Mouse (Mus musculus): ENCODE results near the gene Cdon.

DNA sequence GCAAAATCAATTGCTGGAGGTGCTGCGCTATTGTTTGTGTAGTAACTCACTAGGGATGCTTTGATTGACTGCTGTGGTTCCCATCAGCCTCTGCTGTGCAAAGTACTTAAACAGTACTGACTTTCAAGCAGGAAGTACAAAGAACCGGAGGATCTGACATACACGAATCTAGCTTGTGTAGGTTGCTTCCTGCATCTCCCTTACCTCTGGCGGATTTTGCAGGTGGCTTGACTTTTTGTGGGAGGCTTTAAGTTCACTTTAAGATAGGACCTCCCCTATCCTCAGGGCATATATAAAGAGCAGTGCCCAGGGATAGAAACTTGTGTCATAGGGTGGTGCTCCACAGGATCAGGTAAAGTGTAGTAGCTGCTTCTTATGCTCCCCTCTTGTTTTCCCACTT lies 2.3 kb downstream of the Cdon start:
- TF ChIP-seq CTCF (IDR thresholded peaks at IDR 0.05; ENCODE audit: control insufficient read depth, insufficient read depth, insufficient read length) (no peak), MYOG (IDR thresholded peaks at IDR 0.05; ENCODE audit: control insufficient read depth, extremely low read depth, insufficient read length) (no peak), USF1 (IDR thresholded peaks at IDR 0.05; ENCODE audit: low read depth) (no peak), MYOD1 (IDR thresholded peaks at IDR 0.05; ENCODE audit: control insufficient read depth, insufficient read length, low read depth) (no peak), MAX (IDR thresholded peaks at IDR 0.05) (no peak), CEBPB (IDR thresholded peaks at IDR 0.05; ENCODE audit: low read depth) (no peak), FOSL1 (IDR thresholded peaks at IDR 0.05; ENCODE audit: insufficient read depth, low read length, poor library complexity, severe bottlenecking) (no peak)

Measured in C2C12 (cell line).